Mouse (Mus musculus): ENCODE measurements around the gene Arhgap1. TPM values are rescaled to one million over a fixed set of nuclear protein-coding genes. Genes with fewer than 3 reads are reported as not detected.

Arhgap1 gene
- total and polyA plus RNA-seq, 2 experiments from 2014 or later = 99.3 to 101 TPM

GRCm38 (mm10) chr2:91627486-91627885 lies 22.2 kb upstream of the Arhgap1 start:
- Histone ChIP-seq H3K27ac (ENCODE audit: low read depth, low read length) (no peak overlapping the region), H3K9ac (replicated peaks; ENCODE audit: low read length, poor library complexity, severe bottlenecking) (no peak overlapping the region), H3K4me3 (ENCODE audit: low read depth, low read length) (no peak overlapping the region), H3K4me1 (ENCODE audit: insufficient read depth, low read length) (no peaks in the 10 kb centered on the region), H3K9me3 (ENCODE audit: low read length) (no peaks in the 10 kb centered on the region), H3K4me2 (ENCODE audit: low read depth, low read length, poor library complexity, severe bottlenecking) (no peak overlapping the region), H3K27me3 (ENCODE audit: insufficient read depth, low read length) (no peaks in the 10 kb centered on the region), H3K36me3 (ENCODE audit: insufficient read depth, low read length) (peaks cover 5% of the 10 kb centered on the region)
- ATAC-seq (ENCODE audit: low FRiP score) (no peak), DNase-seq (ENCODE audit: low spot score) (no peak)
- 78% methylated on average over 5 of the region's 5 CpGs for WGBS
- TF ChIP-seq CTCF (IDR thresholded peaks at IDR 0.05) = no peak

- Histone ChIP-seq H3K4me1 (ENCODE audit: insufficient read depth, low read length) (no peaks in the 10 kb centered on the region), H3K4me2 (ENCODE audit: low read depth, low read length, poor library complexity, severe bottlenecking) (no peak overlapping the region), H3K27me3 (ENCODE audit: insufficient read depth, low read length) (no peaks in the 10 kb centered on the region), H3K36me3 (ENCODE audit: insufficient read depth, low read length) (no peaks in the 10 kb centered on the region), H3K9me3 (ENCODE audit: low read length) (no peaks in the 10 kb centered on the region), H3K27ac (ENCODE audit: low read depth, low read length) (no peak overlapping the region), H3K4me3 (ENCODE audit: low read depth, low read length) (no peak overlapping the region), H3K9ac (replicated peaks; ENCODE audit: low read length, poor library complexity, severe bottlenecking) (no peak overlapping the region)
- 90% methylated on average over 8 of the region's 8 CpGs for WGBS
- DNase-seq (ENCODE audit: low spot score) = no peak
- no peak for TF ChIP-seq CTCF (IDR thresholded peaks at IDR 0.05)
- no peak for ATAC-seq (ENCODE audit: low FRiP score)
These were observed 21.5 kb upstream of the Arhgap1 start for GRCm38 (mm10) chr2:91628171-91628570.

- ATAC-seq (ENCODE audit: low FRiP score) (no peak), DNase-seq (ENCODE audit: low spot score) (no peak)
- Histone ChIP-seq H3K4me3 (ENCODE audit: low read depth, low read length) (no peak overlapping the region), H3K4me2 (ENCODE audit: low read depth, low read length, poor library complexity, severe bottlenecking) (no peak overlapping the region), H3K9me3 (ENCODE audit: low read length) (no peaks in the 10 kb centered on the region), H3K4me1 (ENCODE audit: insufficient read depth, low read length) (no peaks in the 10 kb centered on the region), H3K36me3 (ENCODE audit: insufficient read depth, low read length) (no peaks in the 10 kb centered on the region), H3K9ac (replicated peaks; ENCODE audit: low read length, poor library complexity, severe bottlenecking) (no peak overlapping the region), H3K27me3 (ENCODE audit: insufficient read depth, low read length) (no peaks in the 10 kb centered on the region), H3K27ac (ENCODE audit: low read depth, low read length) (no peak overlapping the region)
- TF ChIP-seq CTCF (IDR thresholded peaks at IDR 0.05) = no peak
- 83% methylated on average over 18 of the region's 18 CpGs for WGBS
These were observed 20.0 kb upstream of the Arhgap1 start for GRCm38 (mm10) chr2:91629682-91630081.

GRCm38 (mm10) chr2:91630384-91630783 lies 19.3 kb upstream of the Arhgap1 start:
- Histone ChIP-seq H3K4me3 (ENCODE audit: low read depth, low read length) (no peak overlapping the region), H3K36me3 (ENCODE audit: insufficient read depth, low read length) (no peaks in the 10 kb centered on the region), H3K4me1 (ENCODE audit: insufficient read depth, low read length) (no peaks in the 10 kb centered on the region), H3K9ac (replicated peaks; ENCODE audit: low read length, poor library complexity, severe bottlenecking) (no peak overlapping the region), H3K9me3 (ENCODE audit: low read length) (no peaks in the 10 kb centered on the region), H3K27me3 (ENCODE audit: insufficient read depth, low read length) (no peaks in the 10 kb centered on the region), H3K4me2 (ENCODE audit: low read depth, low read length, poor library complexity, severe bottlenecking) (no peak overlapping the region), H3K27ac (ENCODE audit: low read depth, low read length) (no peak overlapping the region)
- WGBS = 94% methylated on average over 12 of the region's 12 CpGs
- TF ChIP-seq CTCF (IDR thresholded peaks at IDR 0.05) = no peak
- DNase-seq (ENCODE audit: low spot score) (no peak), ATAC-seq (ENCODE audit: low FRiP score) (no peak)

- no peaks in the 10 kb centered on the region for H3K27me3 ChIP-seq (ENCODE audit: insufficient read depth, low read length)
- no peak overlapping the region for H3K9ac ChIP-seq (replicated peaks; ENCODE audit: low read length, poor library complexity, severe bottlenecking)
- H3K4me2 ChIP-seq (ENCODE audit: low read depth, low read length, poor library complexity, severe bottlenecking) = no peak overlapping the region
- H3K27ac ChIP-seq (ENCODE audit: low read depth, low read length) = no peak overlapping the region
- no peaks in the 10 kb centered on the region for H3K4me1 ChIP-seq (ENCODE audit: insufficient read depth, low read length)
- no peak for DNase-seq (ENCODE audit: low spot score)
- TF ChIP-seq CTCF (IDR thresholded peaks at IDR 0.05) = no peak
- H3K36me3 ChIP-seq (ENCODE audit: insufficient read depth, low read length) = no peaks in the 10 kb centered on the region
- 83% methylated on average over 5 of the region's 5 CpGs for WGBS
- no peak overlapping the region for H3K4me3 ChIP-seq (ENCODE audit: low read depth, low read length)
- ATAC-seq (ENCODE audit: low FRiP score) = no peak
- H3K9me3 ChIP-seq (ENCODE audit: low read length) = no peaks in the 10 kb centered on the region
These were observed 17.8 kb upstream of the Arhgap1 start for GRCm38 (mm10) chr2:91631826-91632225.

- Histone ChIP-seq H3K4me2 (ENCODE audit: low read depth, low read length, poor library complexity, severe bottlenecking) (no peak overlapping the region), H3K9me3 (ENCODE audit: low read length) (no peaks in the 10 kb centered on the region), H3K27me3 (ENCODE audit: insufficient read depth, low read length) (no peaks in the 10 kb centered on the region), H3K4me1 (ENCODE audit: insufficient read depth, low read length) (no peaks in the 10 kb centered on the region), H3K4me3 (ENCODE audit: low read depth, low read length) (no peak overlapping the region), H3K9ac (replicated peaks; ENCODE audit: low read length, poor library complexity, severe bottlenecking) (no peak overlapping the region), H3K36me3 (ENCODE audit: insufficient read depth, low read length) (no peaks in the 10 kb centered on the region), H3K27ac (ENCODE audit: low read depth, low read length) (no peak overlapping the region)
- no peak for ATAC-seq (ENCODE audit: low FRiP score)
- DNase-seq (ENCODE audit: low spot score) = no peak
- 57% methylated on average over 5 of the region's 5 CpGs for WGBS
- TF ChIP-seq CTCF (IDR thresholded peaks at IDR 0.05) = no peak
These were observed 17.3 kb upstream of the Arhgap1 start for GRCm38 (mm10) chr2:91632316-91632715.
